Mouse (Mus musculus) neural tube, embryonic 11.5 days (tissue): ENCODE results near the gene Caprin1. TPM values are rescaled to one million over a fixed set of nuclear protein-coding genes. Genes with fewer than 3 reads are reported as not detected.
A peak's percentile ranks its signal among the peaks of the same experiment; 100 is the strongest.

ENCODE experiments used
- ATAC-seq: fragments of 200-750 bp; cut with Nextera tagmentation; 2 replicates; pipeline ENCODE4 v1.8.0; 2017; ENCODE audit warnings: moderate number of reproducible peaks, mild to moderate bottlenecking, moderate TSS enrichment, moderate library complexity; ENCODE audit not compliant: insufficient read depth, low FRiP score, low TSS enrichment
- DNase-seq: peaks from one replicate; pipeline ENCODE4 v3.0.0-alpha.2; 2015; ENCODE audit warnings: low spot score
- H3K27ac ChIP-seq: fragments of 300-500 bp; sonication (generic); 2 replicates; pipeline ENCODE4 v1.5.1; 2014; ENCODE audit warnings: low read depth, mild to moderate bottlenecking, low read length
- H3K27me3 ChIP-seq: fragments of 300-500 bp; sonication (generic); 2 replicates; pipeline ENCODE4 v1.6.1; 2014; ENCODE audit warnings: mild to moderate bottlenecking, low read length, mixed read lengths; ENCODE audit not compliant: control insufficient read depth, insufficient read depth
- H3K36me3 ChIP-seq: fragments of 300-500 bp; sonication (generic); 2 replicates; pipeline ENCODE4 v1.6.1; 2014; ENCODE audit warnings: mild to moderate bottlenecking, low read length, moderate library complexity, mixed read lengths; ENCODE audit not compliant: control insufficient read depth, insufficient read depth
- H3K4me1 ChIP-seq: fragments of 300-500 bp; sonication (generic); 2 replicates; pipeline ENCODE4 v1.6.1; 2014; ENCODE audit warnings: low read length, mixed read lengths; ENCODE audit not compliant: control insufficient read depth, insufficient read depth
- H3K4me2 ChIP-seq: fragments of 300-500 bp; sonication (generic); 2 replicates; pipeline ENCODE4 v1.6.1; 2014; ENCODE audit warnings: low read depth, mild to moderate bottlenecking, moderate library complexity
- H3K4me3 ChIP-seq: fragments of 300-500 bp; sonication (generic); 2 replicates; pipeline ENCODE4 v1.5.1; 2014; ENCODE audit warnings: low read depth, low read length
- H3K9ac ChIP-seq: fragments of 300-500 bp; sonication (generic); 2 replicates; pipeline ENCODE4 v1.6.1; 2014; ENCODE audit warnings: mild to moderate bottlenecking, low read length
- H3K9me3 ChIP-seq: fragments of 300-500 bp; sonication (generic); 2 replicates; pipeline ENCODE4 v1.6.1; 2016; ENCODE audit warnings: low read length; ENCODE audit not compliant: control insufficient read depth
- WGBS: fragments of 180-500 bp; shearing (Covaris S2); extraction: QIAGEN DNeasy Blood & Tissue Kit; methylation state at CpG from one replicate; pipeline ENCODE4 v1.1.7; 2014; 5-methylcytosine and 5-hydroxymethylcytosine counted together
- polyA plus RNA-seq: library from polyadenylated mRNA; unstranded; fragments of >200 nt; fragmentation: Nextera tagmentation; extraction: Ambion mirVana; gene quantifications from 2 replicates; pipeline ENCODE4 v1.2.1, GENCODE M21; 2014

Gene Caprin1
- polyA plus RNA-seq, 1 experiment from 2014 or later = 649 TPM

DNA sequence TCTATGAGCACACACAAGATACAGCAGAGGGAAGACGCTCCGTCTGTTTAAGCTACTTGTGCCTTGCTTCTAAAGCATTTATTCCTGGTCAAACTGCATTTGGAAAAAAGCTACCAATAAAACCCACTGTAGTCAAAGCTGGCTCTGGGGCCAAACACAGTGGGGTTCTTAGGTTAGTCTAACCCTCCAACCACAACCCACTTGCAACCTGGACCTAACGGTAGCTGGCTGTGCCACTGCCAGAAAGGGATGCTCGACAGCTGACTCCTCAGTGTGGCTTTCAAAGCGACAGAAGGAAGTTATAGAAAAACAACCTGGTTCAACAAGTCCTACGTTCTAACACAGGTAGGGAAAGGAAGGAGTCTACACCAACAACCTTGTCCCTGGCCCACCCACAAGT is 66.0 kb downstream of the Caprin1 start:
- H3K4me3 ChIP-seq = no peak overlapping the region
- no peak for DNase-seq
- H3K9ac ChIP-seq = no peak overlapping the region
- no peak for ATAC-seq
- H3K4me2 ChIP-seq = no peak overlapping the region
- no peaks in the 10 kb centered on the region for H3K4me1 ChIP-seq
- H3K36me3 ChIP-seq = peaks cover 5% of the 10 kb centered on the region
- no peaks in the 10 kb centered on the region for H3K27me3 ChIP-seq
- no peaks in the 10 kb centered on the region for H3K9me3 ChIP-seq
- H3K27ac ChIP-seq = no peak overlapping the region
- 97% methylated on average over 6 of the region's 6 CpGs for WGBS

DNA sequence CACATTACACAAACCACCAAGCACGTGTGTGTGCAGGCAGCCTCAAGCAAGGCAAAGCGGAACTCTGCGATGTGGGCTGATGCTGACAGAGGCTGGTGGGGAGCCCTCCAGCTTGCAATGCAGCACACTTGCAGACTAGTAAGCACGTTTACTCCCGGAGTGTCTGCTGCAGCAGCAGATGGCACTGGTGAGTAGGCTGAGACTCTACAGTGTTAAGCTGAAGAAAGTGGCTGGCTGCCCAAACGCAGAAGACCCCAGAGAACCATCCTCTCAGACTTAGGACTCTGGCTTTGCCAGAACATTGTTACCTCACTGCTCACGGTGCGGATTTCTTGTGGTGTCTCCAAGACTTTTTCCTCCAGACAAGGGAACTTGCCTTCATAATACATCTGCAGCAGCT is 66.5 kb downstream of the Caprin1 start:
- ATAC-seq (no peak), DNase-seq (no peak)
- Histone ChIP-seq H3K4me3 (no peak overlapping the region), H3K4me1 (no peaks in the 10 kb centered on the region), H3K36me3 (peaks cover 5% of the 10 kb centered on the region), H3K9me3 (no peaks in the 10 kb centered on the region), H3K9ac (no peak overlapping the region), H3K27ac (no peak overlapping the region), H3K27me3 (no peaks in the 10 kb centered on the region), H3K4me2 (no peak overlapping the region)
- WGBS = 90% methylated on average over 8 of the region's 8 CpGs

DNA sequence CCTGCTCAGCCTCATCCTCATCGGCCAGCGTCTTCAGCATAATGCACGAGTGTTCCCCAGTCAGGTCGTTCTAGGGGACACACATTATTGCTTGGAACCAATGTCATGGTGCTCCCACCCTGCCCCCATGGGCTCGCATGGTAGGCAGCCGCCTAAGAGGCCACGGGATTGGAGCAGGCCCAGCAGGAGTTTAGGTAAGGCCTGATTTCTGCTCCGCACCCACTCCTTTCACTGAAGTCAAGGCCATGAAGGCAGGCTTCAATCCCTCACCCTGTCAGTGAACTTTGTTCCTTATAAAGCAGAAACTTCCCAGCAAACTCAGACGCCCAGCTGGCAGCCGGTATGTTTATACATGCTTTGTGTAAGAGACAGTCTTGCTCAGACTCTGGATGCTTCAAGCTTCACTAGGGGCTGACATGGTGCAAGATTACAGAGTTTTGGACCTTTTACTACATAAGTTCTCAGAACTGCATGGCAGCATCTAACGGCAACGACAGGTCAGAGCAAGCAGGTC is 69.4 kb downstream of the Caprin1 start:
- no peak overlapping the region for H3K27ac ChIP-seq
- 88% methylated on average over 12 of the region's 12 CpGs for WGBS
- DNase-seq = no peak
- ATAC-seq = no peak
- H3K9ac ChIP-seq = no peak overlapping the region
- no peak overlapping the region for H3K4me3 ChIP-seq
- H3K27me3 ChIP-seq = no peaks in the 10 kb centered on the region
- H3K4me2 ChIP-seq = no peak overlapping the region
- H3K36me3 ChIP-seq = peaks cover 7% of the 10 kb centered on the region
- H3K9me3 ChIP-seq = no peaks in the 10 kb centered on the region
- H3K4me1 ChIP-seq = no peaks in the 10 kb centered on the region

DNA sequence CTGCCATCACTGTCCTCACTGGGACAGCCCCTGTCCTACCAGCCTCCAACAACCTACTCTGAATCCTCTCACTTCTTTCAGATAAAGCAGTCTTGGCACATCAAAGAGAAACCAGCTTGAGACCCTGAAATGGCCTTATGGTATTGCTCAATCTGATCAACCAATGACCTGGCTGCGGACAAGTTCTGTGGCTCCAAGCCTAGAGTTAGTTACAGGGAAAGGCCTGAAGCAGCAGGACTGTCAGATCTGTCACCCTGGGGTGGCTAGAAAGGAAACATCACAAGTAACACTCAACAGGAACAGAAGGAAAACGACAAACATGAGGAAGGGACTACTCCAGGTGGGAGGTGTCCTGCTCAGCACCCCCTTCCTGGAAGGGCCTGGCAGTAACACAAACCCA is 72.9 kb downstream of the Caprin1 start:
- DNase-seq = no peak
- WGBS = 78% methylated on average over 2 of the region's 2 CpGs
- H3K4me2 ChIP-seq = no peak overlapping the region
- H3K36me3 ChIP-seq = peaks cover 7% of the 10 kb centered on the region
- H3K9ac ChIP-seq = no peak overlapping the region
- no peaks in the 10 kb centered on the region for H3K27me3 ChIP-seq
- no peak for ATAC-seq
- no peaks in the 10 kb centered on the region for H3K9me3 ChIP-seq
- H3K4me3 ChIP-seq = no peak overlapping the region
- no peak overlapping the region for H3K27ac ChIP-seq
- H3K4me1 ChIP-seq = no peaks in the 10 kb centered on the region

DNA sequence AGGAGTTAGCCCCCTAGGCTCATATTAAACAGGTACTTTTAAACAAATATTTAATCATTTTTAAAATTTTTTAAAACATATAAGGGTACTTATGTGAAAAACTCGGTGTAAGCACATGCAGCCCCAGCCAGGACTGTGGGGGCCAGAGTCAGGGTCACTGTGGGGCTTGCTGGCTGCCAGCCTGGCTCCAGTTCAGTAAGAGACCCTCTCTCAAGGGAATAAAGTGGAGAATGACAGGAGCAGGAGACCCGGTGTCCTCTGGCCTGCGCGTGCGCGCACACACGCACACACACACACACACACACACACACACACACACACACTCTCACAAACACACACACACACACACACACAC is 78.2 kb downstream of the Caprin1 start:
- ATAC-seq (peak; percentile 46; the same call in 1 of the 2 replicates), DNase-seq (no peak)
- H3K4me3 ChIP-seq = no peak overlapping the region
- WGBS = 96% methylated on average over 7 of the region's 7 CpGs
- no peak overlapping the region for H3K9ac ChIP-seq
- peaks cover 8% of the 10 kb centered on the region for H3K36me3 ChIP-seq
- H3K4me1 ChIP-seq = no peaks in the 10 kb centered on the region
- no peaks in the 10 kb centered on the region for H3K27me3 ChIP-seq
- no peaks in the 10 kb centered on the region for H3K9me3 ChIP-seq
- no peak overlapping the region for H3K4me2 ChIP-seq
- no peak overlapping the region for H3K27ac ChIP-seq

DNA sequence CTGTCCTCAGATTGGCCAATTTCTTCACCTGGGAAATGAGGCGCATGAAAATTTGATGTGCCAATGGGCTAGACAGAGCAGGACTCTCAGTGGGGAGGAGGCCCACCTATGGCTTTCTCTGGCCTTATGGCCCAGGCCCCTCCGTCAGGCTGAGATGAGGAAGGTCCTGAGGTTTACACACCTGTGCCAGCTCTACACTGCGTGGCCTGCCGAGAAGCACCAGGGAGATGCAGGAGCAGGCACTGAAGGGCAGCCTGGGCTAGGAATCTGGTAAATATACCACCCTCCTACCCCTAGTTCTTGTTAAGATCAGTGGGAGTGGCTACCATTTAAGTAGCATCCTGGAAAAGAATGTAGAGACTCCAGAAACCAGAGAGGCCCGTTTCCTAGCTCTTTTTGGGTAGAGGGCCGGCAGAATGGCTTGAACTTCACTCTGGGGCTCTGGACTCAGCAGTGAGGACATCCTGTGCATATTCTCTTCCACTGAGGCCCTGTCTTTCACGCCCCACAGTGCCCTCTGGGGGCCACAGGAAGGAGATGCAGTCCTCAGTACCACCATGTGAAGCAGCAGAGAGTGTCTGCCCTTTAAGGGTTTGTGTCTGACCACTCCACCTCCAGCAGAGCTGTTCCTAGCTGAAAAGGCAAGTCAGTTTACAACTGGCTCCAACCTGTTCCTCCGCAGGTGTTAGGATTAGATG is 78.7 kb downstream of the Caprin1 start:
- peaks cover 6% of the 10 kb centered on the region for H3K36me3 ChIP-seq
- DNase-seq (peak; percentile 83), ATAC-seq (peak; percentile 61; the same call in 1 of the 2 replicates)
- H3K4me2 ChIP-seq = no peak overlapping the region
- H3K4me3 ChIP-seq = no peak overlapping the region
- H3K9me3 ChIP-seq = no peaks in the 10 kb centered on the region
- WGBS = 65% methylated on average over 8 of the region's 8 CpGs
- no peak overlapping the region for H3K9ac ChIP-seq
- H3K4me1 ChIP-seq = no peaks in the 10 kb centered on the region
- H3K27me3 ChIP-seq = no peaks in the 10 kb centered on the region
- no peak overlapping the region for H3K27ac ChIP-seq

DNA sequence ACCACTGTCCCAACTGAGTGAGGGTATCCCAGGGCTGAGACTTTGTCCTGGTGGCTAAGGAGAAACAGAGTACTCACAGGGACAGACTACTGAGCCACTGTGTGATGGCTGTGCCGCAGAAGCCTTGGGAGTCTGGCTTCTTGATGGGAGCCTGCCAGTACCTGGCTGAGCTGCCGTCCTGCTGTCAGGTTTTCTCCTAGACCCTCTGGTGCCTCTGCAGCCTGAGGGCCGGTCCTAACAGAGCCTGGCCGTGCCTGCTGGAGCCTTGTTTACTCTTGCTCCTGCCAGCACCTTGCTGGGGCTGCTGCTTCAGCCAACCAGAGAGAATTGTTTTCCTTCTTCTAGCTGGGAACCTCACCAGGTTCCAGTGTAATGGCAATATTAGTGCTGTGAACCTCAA is 83.0 kb downstream of the Caprin1 start:
- Histone ChIP-seq H3K4me2 (no peak overlapping the region), H3K9ac (no peak overlapping the region), H3K4me1 (no peaks in the 10 kb centered on the region), H3K9me3 (no peaks in the 10 kb centered on the region), H3K27ac (no peak overlapping the region), H3K4me3 (no peak overlapping the region), H3K27me3 (no peaks in the 10 kb centered on the region), H3K36me3 (peaks cover 7% of the 10 kb centered on the region)
- 70% methylated on average over 4 of the region's 4 CpGs for WGBS
- DNase-seq = no peak
- ATAC-seq = no peak

DNA sequence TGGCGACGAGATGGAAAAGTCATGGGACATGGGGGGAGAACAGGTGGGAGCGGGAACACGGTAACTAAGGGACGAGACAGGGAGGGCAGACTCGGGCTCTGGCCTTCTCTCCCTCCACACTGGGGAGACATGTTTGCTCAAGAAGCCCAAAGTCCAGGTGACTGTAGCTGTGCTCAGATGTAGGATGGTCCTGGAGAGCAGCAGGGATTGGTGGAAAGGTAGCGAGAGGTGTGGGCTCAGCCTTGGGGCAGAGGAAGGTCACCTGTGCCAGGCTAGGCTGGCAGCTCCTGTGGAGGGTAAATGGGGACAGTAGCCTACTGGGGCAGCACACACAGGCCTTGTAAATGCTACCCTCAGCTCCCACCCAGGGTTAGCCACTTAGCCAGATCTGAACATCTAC is 83.6 kb downstream of the Caprin1 start:
- peaks cover 7% of the 10 kb centered on the region for H3K36me3 ChIP-seq
- no peaks in the 10 kb centered on the region for H3K9me3 ChIP-seq
- 87% methylated on average over 7 of the region's 7 CpGs for WGBS
- ATAC-seq (no peak), DNase-seq (no peak)
- H3K4me2 ChIP-seq = no peak overlapping the region
- H3K27me3 ChIP-seq = no peaks in the 10 kb centered on the region
- no peaks in the 10 kb centered on the region for H3K4me1 ChIP-seq
- H3K4me3 ChIP-seq = no peak overlapping the region
- H3K9ac ChIP-seq = no peak overlapping the region
- no peak overlapping the region for H3K27ac ChIP-seq
